Mouse (Mus musculus): ENCODE results near the gene Olfr1410. TPM values are rescaled to one million over a fixed set of nuclear protein-coding genes. Genes with fewer than 3 reads are reported as not detected.

Gene Olfr1410
- total RNA-seq (2014; rRNA removed): not detected in 2 replicates
- polyA plus RNA-seq (2015; fragmentation: Nextera tagmentation; extraction: Ambion mirVana): not detected in 2 replicates

GRCm38 (mm10) chr1:92605482-92605881 lies at the start of gene Olfr1410:
TSS of gene Olfr1410 (plus strand) at chr1:92605782.
- Histone ChIP-seq H3K4me1 (ENCODE audit: insufficient read depth) (no peaks in the 10 kb centered on the region), H3K4me3 (ENCODE audit: low read depth, low read length) (no peak within 1 kb of the TSS), H3K9ac (no peak within 1 kb of the TSS), H3K36me3 (ENCODE audit: insufficient read depth) (no peaks in the 10 kb centered on the region), H3K27ac (ENCODE audit: low read depth, low read length) (no peak within 1 kb of the TSS), H3K4me2 (ENCODE audit: low read depth) (no peak within 1 kb of the TSS), H3K27me3 (ENCODE audit: insufficient read depth, low read length) (no peaks in the 10 kb centered on the region), H3K9me3 (ENCODE audit: low read length) (no peaks in the 10 kb centered on the region)
- no peak for ATAC-seq
- DNase-seq: no peak
- no peak for TF ChIP-seq CTCF (IDR thresholded peaks at IDR 0.05; ENCODE audit: low read depth)
- 97% methylated on average over 1 of the region's 1 CpGs for WGBS

DNA sequence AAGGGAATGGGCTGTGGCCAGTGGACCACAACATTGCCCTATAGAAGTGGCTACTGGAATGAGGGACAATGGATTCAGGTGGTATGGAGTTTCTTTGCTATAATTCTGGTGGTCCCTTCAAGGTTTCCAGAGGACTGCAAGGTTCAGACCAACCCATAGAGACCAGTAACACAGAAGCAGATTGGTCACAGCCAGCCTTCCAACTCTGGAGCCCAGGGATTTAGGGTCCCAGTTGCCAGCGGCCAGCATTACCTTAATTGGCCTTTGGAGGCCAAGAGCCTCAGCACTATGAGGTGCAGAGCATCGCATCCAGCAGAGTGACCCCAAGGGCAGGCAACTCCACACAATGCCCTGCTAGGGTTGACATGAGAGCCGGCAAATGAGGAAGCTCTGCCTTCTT lies 34.6 kb upstream of the Olfr1410 start, which contains the start of gene Olfr1413:
Olfr1413 (plus strand) TSS at position 301 of the 400 bp plus-strand sequence.
- Histone ChIP-seq H3K36me3 (ENCODE audit: insufficient read depth) (no peaks in the 10 kb centered on the region), H3K4me3 (ENCODE audit: low read depth, low read length) (no peak within 1 kb of the TSS), H3K4me2 (ENCODE audit: low read depth) (no peak within 1 kb of the TSS), H3K9ac (no peak within 1 kb of the TSS), H3K27ac (ENCODE audit: low read depth, low read length) (no peak within 1 kb of the TSS), H3K27me3 (ENCODE audit: insufficient read depth, low read length) (no peaks in the 10 kb centered on the region), H3K4me1 (ENCODE audit: insufficient read depth) (no peaks in the 10 kb centered on the region), H3K9me3 (ENCODE audit: low read length) (no peaks in the 10 kb centered on the region)
- WGBS: 88% methylated on average over 3 of the region's 3 CpGs
- ATAC-seq: no peak
- DNase-seq: no peak
- TF ChIP-seq CTCF (IDR thresholded peaks at IDR 0.05; ENCODE audit: low read depth): no peak

DNA sequence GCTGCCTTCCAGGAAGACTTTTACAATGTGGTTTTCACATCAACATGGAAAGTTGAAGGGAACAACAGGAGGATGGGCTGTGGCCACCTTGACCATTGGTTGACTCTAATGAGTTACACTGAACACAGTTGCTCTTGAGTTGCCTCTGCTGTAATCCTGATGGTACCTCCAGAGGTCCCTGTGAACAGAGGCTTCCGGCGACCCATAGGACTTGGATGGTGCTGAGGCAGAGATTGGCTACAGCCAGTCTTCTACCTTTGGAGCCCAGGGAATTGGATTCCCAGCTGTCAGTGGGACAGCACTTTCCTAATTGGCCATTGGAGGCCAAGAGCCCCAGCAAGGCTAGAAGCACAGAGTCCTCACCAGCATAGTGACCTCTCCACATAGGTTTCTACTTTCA lies 20.1 kb upstream of the Olfr1410 start, which contains the start of gene Olfr1412:
Olfr1412 (plus strand) TSS at position 301 of the 400 bp plus-strand sequence.
- no peak for TF ChIP-seq CTCF (IDR thresholded peaks at IDR 0.05; ENCODE audit: low read depth)
- DNase-seq (no peak), ATAC-seq (no peak)
- 84% methylated on average over 2 of the region's 2 CpGs for WGBS
- no peak within 1 kb of the TSS for H3K27ac ChIP-seq (ENCODE audit: low read depth, low read length)
- no peaks in the 10 kb centered on the region for H3K27me3 ChIP-seq (ENCODE audit: insufficient read depth, low read length)
- no peaks in the 10 kb centered on the region for H3K4me1 ChIP-seq (ENCODE audit: insufficient read depth)
- no peak within 1 kb of the TSS for H3K4me2 ChIP-seq (ENCODE audit: low read depth)
- no peaks in the 10 kb centered on the region for H3K9me3 ChIP-seq (ENCODE audit: low read length)
- H3K4me3 ChIP-seq (ENCODE audit: low read depth, low read length): no peak within 1 kb of the TSS
- no peaks in the 10 kb centered on the region for H3K36me3 ChIP-seq (ENCODE audit: insufficient read depth)
- no peak within 1 kb of the TSS for H3K9ac ChIP-seq

DNA sequence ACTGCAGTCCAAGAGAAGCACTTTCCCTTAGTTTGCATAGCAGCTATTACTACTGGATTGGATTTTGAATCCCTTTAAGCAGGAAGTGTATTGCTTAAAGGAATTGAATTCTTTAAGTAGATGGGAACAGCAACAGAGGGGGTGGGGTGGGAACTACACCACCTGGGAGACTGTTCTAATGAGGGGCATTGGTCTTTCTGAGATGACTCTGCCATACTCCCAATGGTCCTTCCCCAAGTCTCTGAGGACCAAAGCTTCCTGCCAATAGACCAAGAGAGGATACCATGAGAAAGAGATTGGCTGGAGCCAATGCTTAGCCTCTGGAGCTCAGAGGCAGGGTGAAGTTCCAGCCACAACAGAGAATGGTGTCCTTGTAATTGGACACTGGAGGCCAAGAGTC lies 11.5 kb upstream of the Olfr1410 start, which contains the start of gene Olfr1411:
Olfr1411 (plus strand) TSS at position 301 of the 400 bp plus-strand sequence.
- no peak for ATAC-seq
- Histone ChIP-seq H3K27ac (ENCODE audit: low read depth, low read length) (no peak within 1 kb of the TSS), H3K36me3 (ENCODE audit: insufficient read depth) (no peaks in the 10 kb centered on the region)

DNA sequence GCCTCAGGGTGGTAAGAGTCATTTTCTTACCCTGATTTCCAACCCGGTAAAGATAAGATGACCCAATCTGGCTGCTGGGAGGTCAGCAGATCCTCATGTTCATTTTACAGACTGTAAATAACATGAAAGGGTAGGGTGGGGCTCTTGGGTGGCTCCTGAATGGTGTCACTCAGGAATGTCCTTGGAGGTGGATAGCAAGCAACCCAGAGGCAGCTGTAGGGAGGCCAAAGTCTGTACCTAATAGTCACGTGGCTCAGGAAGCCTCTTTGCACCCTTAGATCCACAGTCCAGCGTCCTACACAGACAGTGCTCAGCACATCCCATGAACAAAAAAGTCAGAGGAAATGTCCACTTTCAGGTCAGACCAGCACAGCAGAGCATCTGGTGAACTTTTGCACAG lies 9.6 kb upstream of the Olfr1410 start:
- H3K9ac ChIP-seq: no peak overlapping the region
- H3K9me3 ChIP-seq (ENCODE audit: low read length): no peaks in the 10 kb centered on the region
- H3K4me3 ChIP-seq (ENCODE audit: low read depth, low read length): no peak overlapping the region
- H3K27me3 ChIP-seq (ENCODE audit: insufficient read depth, low read length): no peaks in the 10 kb centered on the region
- WGBS: 89% methylated on average over 3 of the region's 3 CpGs
- H3K36me3 ChIP-seq (ENCODE audit: insufficient read depth): no peaks in the 10 kb centered on the region
- H3K4me2 ChIP-seq (ENCODE audit: low read depth): no peak overlapping the region
- TF ChIP-seq CTCF (IDR thresholded peaks at IDR 0.05; ENCODE audit: low read depth): no peak
- H3K27ac ChIP-seq (ENCODE audit: low read depth, low read length): no peak overlapping the region
- no peak for ATAC-seq
- no peaks in the 10 kb centered on the region for H3K4me1 ChIP-seq (ENCODE audit: insufficient read depth)
- DNase-seq: no peak

More for the DNA sequence above, 11.5 kb upstream of the Olfr1410 start, which contains the start of gene Olfr1411:
- no peak for DNase-seq
- no peak within 1 kb of the TSS for H3K9ac ChIP-seq
- no peak within 1 kb of the TSS for H3K4me2 ChIP-seq (ENCODE audit: low read depth)
- no peak for TF ChIP-seq CTCF (IDR thresholded peaks at IDR 0.05; ENCODE audit: low read depth)
- no peak within 1 kb of the TSS for H3K4me3 ChIP-seq (ENCODE audit: low read depth, low read length)
- H3K27me3 ChIP-seq (ENCODE audit: insufficient read depth, low read length): no peaks in the 10 kb centered on the region
- H3K4me1 ChIP-seq (ENCODE audit: insufficient read depth): no peaks in the 10 kb centered on the region
- H3K9me3 ChIP-seq (ENCODE audit: low read length): no peaks in the 10 kb centered on the region

GRCm38 (mm10) chr1:92607711-92608110 lies 2.1 kb downstream of the Olfr1410 start:
- Histone ChIP-seq H3K27ac (ENCODE audit: low read depth, low read length) (no peak overlapping the region), H3K4me3 (ENCODE audit: low read depth, low read length) (no peak overlapping the region), H3K4me1 (ENCODE audit: insufficient read depth) (no peaks in the 10 kb centered on the region), H3K36me3 (ENCODE audit: insufficient read depth) (no peaks in the 10 kb centered on the region), H3K9ac (no peak overlapping the region), H3K4me2 (ENCODE audit: low read depth) (no peak overlapping the region), H3K27me3 (ENCODE audit: insufficient read depth, low read length) (no peaks in the 10 kb centered on the region), H3K9me3 (ENCODE audit: low read length) (no peaks in the 10 kb centered on the region)
- WGBS: 74% methylated on average over 4 of the region's 4 CpGs
- no peak for TF ChIP-seq CTCF (IDR thresholded peaks at IDR 0.05; ENCODE audit: low read depth)
- DNase-seq (no peak), ATAC-seq (no peak)

- Histone ChIP-seq H3K36me3 (ENCODE audit: insufficient read depth) (no peaks in the 10 kb centered on the region), H3K4me2 (ENCODE audit: low read depth) (no peak overlapping the region), H3K9me3 (ENCODE audit: low read length) (no peaks in the 10 kb centered on the region), H3K4me1 (ENCODE audit: insufficient read depth) (no peaks in the 10 kb centered on the region), H3K27me3 (ENCODE audit: insufficient read depth, low read length) (no peaks in the 10 kb centered on the region), H3K4me3 (ENCODE audit: low read depth, low read length) (no peak overlapping the region), H3K9ac (no peak overlapping the region), H3K27ac (ENCODE audit: low read depth, low read length) (no peak overlapping the region)
- DNase-seq (peak; percentile 79), ATAC-seq (peak; percentile 50; the same call in 1 of the 2 replicates)
- TF ChIP-seq CTCF (IDR thresholded peaks at IDR 0.05; ENCODE audit: low read depth): peak; percentile 88
- 3% methylated on average over 5 of the region's 5 CpGs for WGBS
Observed at GRCm38 (mm10) chr1:92611008-92611407, 5.4 kb downstream of the Olfr1410 start.
